Mouse (Mus musculus): ENCODE measurements around the gene 4930590J08Rik. TPM values are rescaled to one million over a fixed set of nuclear protein-coding genes. Genes with fewer than 3 reads are reported as not detected.
"Not testable (repeated sequence)": the region's sequence is repeated elsewhere in the genome, so short reads cannot be mapped to it uniquely, and the experiment has no call there.

Gene 4930590J08Rik
- polyA plus RNA-seq (2017; shearing (Covaris generic)): 1 to 10 TPM in 1 of 2 experiments, under 1 TPM in 1; 0.20 to 1.1 TPM

GRCm38 (mm10) chr6:91902509-91902908 lies at the start of gene 4930590J08Rik:
Gene 4930590J08Rik (plus strand): TSS chr6:91902809.
- not testable (repeated sequence) for ATAC-seq

GRCm38 (mm10) chr6:91858339-91858738 lies 44.3 kb upstream of the 4930590J08Rik start:
- no peak for ATAC-seq

- no peak for ATAC-seq
These were observed 39.8 kb upstream of the 4930590J08Rik start for GRCm38 (mm10) chr6:91862848-91863247.

- peak; percentile 69 for ATAC-seq
These were observed 38.0 kb upstream of the 4930590J08Rik start for GRCm38 (mm10) chr6:91864595-91864994.

- no peak for ATAC-seq
These were observed 37.0 kb upstream of the 4930590J08Rik start for GRCm38 (mm10) chr6:91865601-91866000.

DNA sequence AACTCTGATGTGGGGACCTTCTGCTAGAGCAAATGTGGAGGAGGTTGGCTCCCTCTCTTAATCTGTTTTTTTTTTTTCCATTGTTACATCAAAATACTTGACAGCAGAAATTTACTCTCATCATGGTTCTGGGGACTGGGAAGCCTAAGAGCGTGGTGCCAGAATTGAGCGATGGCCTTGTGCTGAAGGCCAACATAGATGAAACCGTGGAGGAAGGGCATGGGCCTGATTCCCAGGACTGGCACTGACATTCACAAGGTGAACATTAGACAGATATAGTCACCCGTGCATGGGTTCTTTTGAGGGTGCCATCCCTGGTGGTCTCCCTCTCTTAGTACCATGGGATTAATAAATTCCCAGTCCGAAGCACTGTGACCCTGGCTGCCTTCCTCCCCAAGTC lies 34.5 kb upstream of the 4930590J08Rik start:
- ATAC-seq: no peak

DNA sequence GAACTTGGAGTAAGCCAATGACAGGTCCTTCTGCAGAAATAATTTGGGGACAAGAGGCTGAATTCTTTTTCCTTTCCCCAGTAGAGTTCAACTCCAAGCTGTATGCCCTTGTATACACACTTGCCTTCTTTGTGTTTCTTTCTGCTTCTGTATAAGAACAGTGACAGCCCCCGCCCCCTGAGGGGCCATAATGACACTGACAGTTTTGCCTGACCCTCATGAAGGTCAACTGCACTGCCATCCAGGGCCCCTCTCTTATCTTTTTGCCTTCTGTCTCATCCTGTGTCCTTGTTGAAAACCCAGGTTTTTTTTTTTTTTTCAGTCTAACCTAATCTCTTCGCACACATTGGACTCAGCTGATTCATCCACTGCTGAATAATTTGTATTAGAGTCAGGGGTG lies 29.8 kb upstream of the 4930590J08Rik start:
- ATAC-seq: no peak

GRCm38 (mm10) chr6:91877885-91878651 lies 24.5 kb upstream of the 4930590J08Rik start, which contains the start of gene Ccdc174:
Gene Ccdc174 (plus strand): TSS chr6:91878053.
- ATAC-seq: peak; percentile 98

DNA sequence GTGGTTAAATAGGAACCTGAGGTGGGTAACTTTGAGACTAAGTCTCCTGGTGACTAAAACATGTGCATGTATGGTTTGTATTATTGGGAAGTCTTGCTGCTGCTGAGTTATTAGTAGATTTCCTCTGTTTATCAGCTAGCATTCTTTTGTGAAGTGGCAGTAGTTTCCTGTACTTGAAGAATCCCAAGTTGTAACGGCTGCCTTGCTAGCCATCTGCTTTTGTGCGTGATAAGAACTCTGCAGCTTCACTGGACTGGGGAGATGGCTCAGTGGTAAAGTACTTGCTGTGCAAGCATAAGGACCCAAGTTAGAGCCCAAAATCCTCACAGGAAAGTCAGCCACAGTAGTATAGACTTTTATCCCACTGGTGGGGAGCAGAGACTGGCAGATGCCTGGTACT lies 18.8 kb upstream of the 4930590J08Rik start:
- no peak for ATAC-seq

DNA sequence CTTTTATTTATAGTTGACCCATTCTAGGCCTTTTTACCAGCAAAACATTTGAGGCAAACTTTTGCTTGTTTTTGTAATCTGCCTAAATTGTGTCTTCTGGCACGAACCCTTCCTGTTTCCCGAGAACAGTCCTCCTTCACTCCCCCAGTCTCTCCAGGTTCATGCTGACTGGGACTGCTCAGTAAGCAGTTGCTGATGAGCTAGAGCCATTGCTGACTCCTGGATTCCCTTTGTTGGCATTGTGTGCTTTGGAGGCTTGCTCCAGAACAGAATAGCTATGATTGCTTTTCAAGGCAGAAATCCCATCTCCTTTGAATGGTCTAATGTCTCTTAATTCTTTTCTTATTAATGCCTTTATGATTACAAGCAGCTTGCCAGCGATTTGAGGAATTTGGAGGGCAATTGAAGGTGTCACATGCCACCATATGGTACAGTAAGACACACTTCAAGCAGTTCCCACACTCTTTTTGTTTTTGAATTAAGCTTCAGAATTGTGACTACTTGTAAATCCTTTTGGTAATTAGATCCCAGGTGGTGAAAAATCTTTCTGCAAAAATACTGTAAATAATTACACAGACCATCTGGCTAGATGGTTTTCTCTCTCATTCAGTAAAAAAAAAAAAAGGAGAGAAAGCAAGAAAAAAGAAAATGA lies 13.2 kb upstream of the 4930590J08Rik start:
- ATAC-seq: no peak

GRCm38 (mm10) chr6:91890615-91891014 lies 12.0 kb upstream of the 4930590J08Rik start:
- ATAC-seq: no peak

DNA sequence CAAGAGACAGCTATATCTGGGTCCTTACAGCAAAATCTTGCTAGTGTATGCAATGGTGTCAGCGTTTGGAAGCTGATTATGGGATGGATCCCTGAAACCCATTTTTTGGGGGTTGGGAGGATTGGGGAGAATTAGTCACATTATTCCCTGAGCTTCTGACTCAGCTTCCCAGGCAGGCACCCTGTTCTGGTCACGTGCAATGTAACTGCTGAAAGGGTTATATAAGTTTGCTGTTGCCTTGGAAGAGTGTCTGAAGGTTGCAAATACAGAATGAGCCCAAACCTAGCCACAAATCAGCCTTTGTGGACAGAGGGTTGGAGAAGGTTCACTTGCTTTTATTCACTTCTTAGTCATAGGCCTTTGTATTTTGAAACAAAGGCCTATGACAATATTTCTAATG lies 10.8 kb upstream of the 4930590J08Rik start:
- no peak for ATAC-seq

- ATAC-seq: no peak
These were observed 5.8 kb upstream of the 4930590J08Rik start for GRCm38 (mm10) chr6:91896783-91897182.

DNA sequence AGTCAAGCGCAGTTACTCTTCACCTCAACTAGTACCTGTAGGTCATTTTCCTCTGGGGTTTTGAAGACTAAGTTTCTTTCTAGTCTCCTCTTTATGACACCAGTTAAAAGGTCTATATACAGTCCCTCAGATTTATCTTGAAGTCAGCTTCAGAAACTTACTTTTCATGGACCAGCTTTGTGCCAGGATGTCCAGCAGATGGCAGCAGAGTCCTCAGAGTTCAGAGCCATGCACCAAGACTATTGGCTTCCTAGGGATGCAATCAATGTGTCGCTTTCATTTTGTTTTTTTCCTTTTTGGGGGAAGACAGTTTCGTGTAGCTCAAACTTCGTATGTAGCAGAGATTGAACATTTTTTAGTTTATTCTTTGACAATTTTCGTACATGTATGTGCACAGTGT lies 1.1 kb upstream of the 4930590J08Rik start:
- peak; percentile 84 for ATAC-seq

GRCm38 (mm10) chr6:91914011-91914410 lies 11.4 kb downstream of the 4930590J08Rik start:
- no peak for ATAC-seq

DNA sequence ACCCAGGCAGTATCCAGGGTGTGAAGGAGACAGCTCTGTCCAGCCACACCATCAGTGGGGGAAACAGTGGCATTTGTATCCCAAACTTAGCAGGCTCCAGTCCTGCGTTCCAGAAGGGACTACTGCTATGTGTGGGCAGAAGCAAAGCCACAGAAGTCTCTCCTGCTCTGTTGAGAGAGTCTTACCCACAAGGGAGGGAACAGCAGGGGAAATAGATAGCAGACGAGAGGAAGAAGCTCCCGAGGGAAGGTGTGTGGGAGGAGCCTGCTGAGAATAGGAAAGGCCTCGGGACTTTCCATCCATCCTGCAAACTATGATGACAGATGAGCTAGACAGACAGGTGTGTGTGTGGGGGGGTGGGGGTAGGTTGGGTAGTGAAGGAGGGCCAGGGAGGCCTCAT lies 14.7 kb downstream of the 4930590J08Rik start:
- no peak for ATAC-seq

GRCm38 (mm10) chr6:91917716-91918115 lies 15.1 kb downstream of the 4930590J08Rik start:
- no peak for ATAC-seq

DNA sequence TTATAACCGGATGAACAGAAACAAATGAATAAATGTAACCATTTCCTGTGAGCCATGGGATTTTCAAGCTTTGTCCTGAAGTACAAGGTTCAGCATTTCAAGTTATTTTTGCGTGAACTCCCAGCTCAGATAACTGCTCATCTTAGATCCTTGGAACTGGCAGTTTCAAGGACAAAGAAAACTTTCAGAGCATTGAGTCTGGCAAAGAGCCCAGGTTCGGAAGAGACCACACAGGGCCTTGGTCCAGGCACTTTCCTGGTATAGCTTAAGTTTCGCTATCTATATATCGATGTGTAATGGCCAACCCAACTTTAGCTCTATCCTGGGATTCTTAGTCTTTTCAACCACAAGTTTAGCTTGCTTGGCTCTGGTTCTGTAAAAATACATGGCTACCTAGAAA lies 28.6 kb downstream of the 4930590J08Rik start:
- ATAC-seq: no peak

GRCm38 (mm10) chr6:91938491-91938890 lies 35.9 kb downstream of the 4930590J08Rik start:
- no peak for ATAC-seq

GRCm38 (mm10) chr6:91948426-91948825 lies 45.8 kb downstream of the 4930590J08Rik start:
- no peak for ATAC-seq

DNA sequence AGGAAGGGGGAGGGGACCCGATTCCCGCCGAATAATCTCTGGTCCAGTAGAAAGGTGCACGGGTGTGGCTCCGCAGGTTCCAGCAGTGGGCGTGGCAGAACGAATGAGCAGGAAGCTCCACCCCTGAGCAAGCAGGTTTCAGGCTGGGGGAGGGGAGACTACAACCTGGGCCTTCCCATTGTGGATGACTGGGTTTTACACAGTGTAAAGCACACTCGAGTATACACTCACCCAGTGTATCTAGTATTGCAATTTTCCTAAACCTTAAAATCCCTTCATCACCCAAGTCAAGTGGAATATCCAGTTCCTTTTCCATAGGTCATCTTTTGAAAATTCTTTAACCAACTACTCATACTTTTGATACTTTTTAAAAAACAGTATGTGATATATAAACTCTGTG lies 55.4 kb downstream of the 4930590J08Rik start:
- not testable (repeated sequence) for ATAC-seq

DNA sequence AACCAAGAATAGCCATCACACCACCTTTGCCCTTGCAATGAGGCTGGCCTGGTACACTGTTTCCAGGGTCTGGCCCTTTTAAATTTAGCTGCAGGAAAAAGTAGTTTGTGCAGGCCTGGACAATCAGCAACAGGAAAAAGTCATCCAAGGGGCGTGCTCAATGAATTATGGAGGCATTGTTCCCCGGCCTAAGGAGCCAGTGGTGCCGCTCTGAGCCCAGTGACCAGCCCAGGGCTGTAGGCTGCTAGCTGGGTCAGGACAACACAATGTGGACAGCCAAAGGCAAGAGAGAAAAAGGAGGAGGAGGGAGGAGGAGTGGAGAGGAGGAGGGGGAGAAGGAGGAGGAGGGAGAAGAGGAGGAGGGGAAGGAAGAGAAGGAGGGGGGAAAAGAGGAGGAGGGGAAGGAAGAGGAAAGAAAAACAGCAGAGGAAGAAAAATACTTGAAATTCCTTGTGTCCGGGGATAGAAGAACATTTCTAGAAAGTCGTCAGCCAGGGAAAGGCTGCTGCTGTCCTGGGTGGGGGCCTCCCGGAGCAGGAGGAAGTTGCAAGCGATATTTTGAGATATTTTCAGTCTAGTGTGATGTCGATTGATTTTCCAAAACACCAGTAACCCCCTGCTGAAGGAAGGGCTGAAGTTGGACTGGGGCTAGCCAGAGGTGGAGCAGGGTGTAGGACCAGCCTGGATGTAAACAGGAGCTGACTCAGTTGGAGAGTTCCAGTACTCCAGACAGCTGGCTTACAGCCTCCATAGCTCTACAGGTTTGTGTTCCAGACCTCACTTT lies 57.6 kb downstream of the 4930590J08Rik start:
- no peak for ATAC-seq

GRCm38 (mm10) chr6:91963429-91963828 lies 60.8 kb downstream of the 4930590J08Rik start:
- no peak for ATAC-seq
